Mouse (Mus musculus): ENCODE results near the gene Pdss2. TPM values are rescaled to one million over a fixed set of nuclear protein-coding genes. Genes with fewer than 3 reads are reported as not detected.
A peak's percentile ranks its signal among the peaks of the same experiment; 100 is the strongest.

Pdss2 gene
- total and polyA plus RNA-seq, 2 experiments from 2014 or later = 18.4 to 21.1 TPM

DNA sequence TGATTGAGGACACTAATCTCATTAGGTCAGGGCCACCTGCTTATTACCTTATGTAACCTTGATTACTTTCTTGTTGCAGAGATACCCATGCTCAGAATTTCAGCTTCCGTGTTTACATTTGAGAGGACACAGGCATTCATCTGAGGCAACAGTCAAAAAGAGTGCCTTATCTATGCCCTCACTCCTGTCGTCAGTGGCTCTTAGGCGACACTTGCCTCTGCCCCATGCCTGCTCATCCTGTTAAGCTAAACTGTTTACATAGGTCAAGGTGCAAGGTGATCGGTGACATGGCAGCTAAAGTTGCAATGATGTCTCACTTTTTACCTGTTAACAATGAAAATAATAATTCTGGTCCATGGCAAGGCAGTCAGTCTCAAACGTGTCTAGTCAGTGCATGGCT is 163.3 kb downstream of the Pdss2 start:
- H3K36me3 ChIP-seq (ENCODE audit: insufficient read depth) = no peaks in the 10 kb centered on the region
- H3K27ac ChIP-seq (ENCODE audit: low read depth, low read length) = no peak overlapping the region
- TF ChIP-seq CTCF (IDR thresholded peaks at IDR 0.05; ENCODE audit: low read depth) = no peak
- DNase-seq (no peak), ATAC-seq (no peak)
- no peak overlapping the region for H3K9ac ChIP-seq
- no peaks in the 10 kb centered on the region for H3K27me3 ChIP-seq (ENCODE audit: insufficient read depth, low read length)
- 87% methylated on average over 5 of the region's 5 CpGs for WGBS
- no peaks in the 10 kb centered on the region for H3K9me3 ChIP-seq (ENCODE audit: low read length)
- H3K4me3 ChIP-seq (ENCODE audit: low read depth, low read length) = no peak overlapping the region
- no peak overlapping the region for H3K4me2 ChIP-seq (ENCODE audit: low read depth)
- no peaks in the 10 kb centered on the region for H3K4me1 ChIP-seq (ENCODE audit: insufficient read depth)

DNA sequence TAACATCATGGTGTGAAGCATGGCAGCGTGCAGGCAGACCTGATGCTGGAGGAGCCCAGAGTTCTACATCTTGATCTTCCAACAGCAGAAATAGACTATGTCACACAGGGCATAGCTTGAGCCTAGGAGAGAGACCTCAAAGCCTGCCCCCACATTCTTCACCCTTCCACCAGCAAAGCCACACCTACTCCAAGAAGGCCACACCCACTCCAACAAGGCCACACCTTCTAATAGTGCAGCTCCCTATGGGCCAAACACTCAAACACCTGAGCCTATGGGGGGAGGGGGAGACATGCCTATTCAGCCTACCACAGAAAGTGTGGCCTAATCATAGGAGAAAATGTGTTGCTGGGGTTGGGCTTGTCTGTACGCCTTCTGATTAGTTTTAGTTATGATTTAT is 171.6 kb downstream of the Pdss2 start:
- Histone ChIP-seq H3K9me3 (ENCODE audit: low read length) (no peaks in the 10 kb centered on the region), H3K36me3 (ENCODE audit: insufficient read depth) (no peaks in the 10 kb centered on the region), H3K9ac (no peak overlapping the region), H3K4me3 (ENCODE audit: low read depth, low read length) (no peak overlapping the region), H3K27me3 (ENCODE audit: insufficient read depth, low read length) (no peaks in the 10 kb centered on the region), H3K4me1 (ENCODE audit: insufficient read depth) (no peaks in the 10 kb centered on the region), H3K27ac (ENCODE audit: low read depth, low read length) (no peak overlapping the region), H3K4me2 (ENCODE audit: low read depth) (no peak overlapping the region)
- ATAC-seq = no peak
- 98% methylated on average over 2 of the region's 2 CpGs for WGBS
- TF ChIP-seq CTCF (IDR thresholded peaks at IDR 0.05; ENCODE audit: low read depth) = no peak
- DNase-seq = no peak

DNA sequence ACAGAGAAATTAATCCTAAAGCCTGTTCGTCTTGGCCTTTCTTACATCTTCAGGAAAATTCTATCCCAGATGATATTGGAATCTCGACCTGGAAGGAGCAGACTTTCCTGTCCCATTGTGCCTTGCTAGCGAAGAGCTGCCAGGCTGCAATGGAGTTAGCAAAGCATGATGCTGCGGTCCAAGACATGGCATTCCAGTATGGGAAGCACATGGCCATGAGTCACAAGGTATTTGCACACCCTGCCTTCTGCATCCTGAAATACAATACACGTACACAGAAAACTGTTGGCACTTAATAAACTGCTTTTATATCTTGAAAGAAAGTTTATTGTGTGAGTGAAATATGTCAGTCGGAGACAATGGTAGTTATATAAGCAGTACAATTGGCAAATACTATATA is 172.5 kb downstream of the Pdss2 start:
- Histone ChIP-seq H3K4me2 (ENCODE audit: low read depth) (no peak overlapping the region), H3K27ac (ENCODE audit: low read depth, low read length) (no peak overlapping the region), H3K36me3 (ENCODE audit: insufficient read depth) (no peaks in the 10 kb centered on the region), H3K4me3 (ENCODE audit: low read depth, low read length) (no peak overlapping the region), H3K9me3 (ENCODE audit: low read length) (no peaks in the 10 kb centered on the region), H3K27me3 (ENCODE audit: insufficient read depth, low read length) (no peaks in the 10 kb centered on the region), H3K9ac (no peak overlapping the region), H3K4me1 (ENCODE audit: insufficient read depth) (no peaks in the 10 kb centered on the region)
- 88% methylated on average over 6 of the region's 6 CpGs for WGBS
- TF ChIP-seq CTCF (IDR thresholded peaks at IDR 0.05; ENCODE audit: low read depth) = no peak
- ATAC-seq (no peak), DNase-seq (no peak)

DNA sequence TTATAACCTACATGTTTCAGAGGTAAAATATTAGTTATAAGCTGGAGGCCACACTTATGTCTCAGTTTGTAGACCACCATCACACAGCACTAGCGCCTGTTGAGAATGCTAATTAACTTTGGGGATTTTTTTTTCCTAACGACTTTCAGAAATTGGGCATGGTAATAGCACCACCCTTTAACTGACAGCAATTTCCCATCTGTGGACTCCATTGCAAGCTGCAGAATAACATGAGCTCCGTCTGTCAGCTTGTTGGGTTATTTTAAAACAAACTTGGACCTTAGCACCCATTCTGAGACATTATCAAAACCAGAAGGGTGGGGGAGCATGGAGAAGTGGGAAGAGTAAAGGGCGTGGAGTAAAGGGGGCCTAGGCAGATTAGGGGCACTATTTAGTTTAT is 174.5 kb downstream of the Pdss2 start:
- no peak overlapping the region for H3K27ac ChIP-seq (ENCODE audit: low read depth, low read length)
- ATAC-seq = peak; percentile 74
- no peak overlapping the region for H3K4me3 ChIP-seq (ENCODE audit: low read depth, low read length)
- H3K4me1 ChIP-seq (ENCODE audit: insufficient read depth) = no peaks in the 10 kb centered on the region
- H3K27me3 ChIP-seq (ENCODE audit: insufficient read depth, low read length) = no peaks in the 10 kb centered on the region
- peak; percentile 48 for DNase-seq
- no peak overlapping the region for H3K9ac ChIP-seq
- WGBS = 49% methylated on average over 4 of the region's 4 CpGs
- no peak overlapping the region for H3K4me2 ChIP-seq (ENCODE audit: low read depth)
- H3K9me3 ChIP-seq (ENCODE audit: low read length) = no peaks in the 10 kb centered on the region
- H3K36me3 ChIP-seq (ENCODE audit: insufficient read depth) = no peaks in the 10 kb centered on the region
- TF ChIP-seq CTCF (IDR thresholded peaks at IDR 0.05; ENCODE audit: low read depth) = no peak

DNA sequence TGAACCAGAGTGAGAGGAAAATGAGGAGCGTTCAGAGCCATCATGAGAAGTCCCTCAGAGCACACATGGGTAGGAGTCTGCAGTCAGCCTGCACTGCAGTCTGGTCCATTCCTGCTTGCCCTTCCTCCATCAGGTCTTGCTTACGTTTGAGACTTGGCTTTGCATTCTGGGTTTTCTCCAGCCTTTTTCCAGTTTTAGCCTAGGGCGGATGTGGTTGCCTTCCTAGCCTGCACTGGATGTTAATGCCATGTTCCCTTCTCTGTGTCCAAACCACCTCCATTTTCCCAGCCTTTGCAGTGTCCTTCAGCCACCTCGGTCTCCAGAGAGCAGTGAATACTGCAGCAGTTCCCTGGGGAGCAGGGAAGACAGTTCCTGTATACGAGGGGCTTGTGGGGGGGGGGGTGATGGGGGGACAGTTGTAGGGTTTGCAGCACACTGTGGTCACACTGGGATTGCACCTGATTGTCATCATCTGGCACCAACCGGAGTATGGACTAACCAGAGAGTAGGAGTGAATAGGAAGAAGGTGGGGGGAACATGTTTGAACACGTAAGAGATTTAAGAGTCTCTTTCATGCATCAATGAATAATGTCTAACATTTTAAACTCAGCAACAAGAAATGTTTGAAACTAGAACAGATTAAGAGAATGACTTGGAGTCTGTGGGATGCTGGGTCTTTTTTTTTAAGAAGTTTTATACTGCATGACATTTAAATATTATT is 178.5 kb downstream of the Pdss2 start:
- H3K4me2 ChIP-seq (ENCODE audit: low read depth) = no peak overlapping the region
- TF ChIP-seq CTCF (IDR thresholded peaks at IDR 0.05; ENCODE audit: low read depth) = no peak
- WGBS = 68% methylated on average over 7 of the region's 7 CpGs

DNA sequence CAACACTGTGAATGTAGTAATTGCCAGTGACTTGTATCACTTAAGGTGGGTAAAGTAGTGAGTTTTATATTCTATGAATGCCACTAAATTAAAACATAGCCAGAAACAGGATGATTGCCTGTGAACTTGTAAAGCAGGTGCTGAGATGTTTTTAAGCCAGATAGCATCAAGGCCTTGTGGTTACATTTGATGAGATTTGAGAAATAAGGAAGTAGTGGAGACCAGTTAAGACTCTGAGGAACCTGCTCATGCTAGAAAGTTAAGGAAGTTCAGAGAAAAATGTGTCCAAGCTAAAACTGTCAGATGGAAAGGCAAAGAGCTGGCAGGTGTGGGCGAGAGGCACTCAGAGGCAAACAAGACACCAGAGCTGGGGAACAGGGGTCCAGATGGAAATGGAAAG is 184.8 kb downstream of the Pdss2 start:
- TF ChIP-seq CTCF (IDR thresholded peaks at IDR 0.05; ENCODE audit: low read depth) = no peak
- Histone ChIP-seq H3K27ac (ENCODE audit: low read depth, low read length) (no peak overlapping the region), H3K9me3 (ENCODE audit: low read length) (no peaks in the 10 kb centered on the region), H3K4me1 (ENCODE audit: insufficient read depth) (no peaks in the 10 kb centered on the region), H3K4me2 (ENCODE audit: low read depth) (no peak overlapping the region), H3K9ac (no peak overlapping the region), H3K36me3 (ENCODE audit: insufficient read depth) (no peaks in the 10 kb centered on the region), H3K27me3 (ENCODE audit: insufficient read depth, low read length) (no peaks in the 10 kb centered on the region), H3K4me3 (ENCODE audit: low read depth, low read length) (no peak overlapping the region)
- ATAC-seq (no peak), DNase-seq (no peak)
- WGBS = 87% methylated on average over 1 of the region's 1 CpGs

More for the DNA sequence above, 178.5 kb downstream of the Pdss2 start:
- ATAC-seq = no peak
- DNase-seq = no peak
- no peak overlapping the region for H3K4me3 ChIP-seq (ENCODE audit: low read depth, low read length)
- no peak overlapping the region for H3K9ac ChIP-seq
- no peaks in the 10 kb centered on the region for H3K27me3 ChIP-seq (ENCODE audit: insufficient read depth, low read length)
- no peaks in the 10 kb centered on the region for H3K4me1 ChIP-seq (ENCODE audit: insufficient read depth)
- no peaks in the 10 kb centered on the region for H3K9me3 ChIP-seq (ENCODE audit: low read length)
- H3K36me3 ChIP-seq (ENCODE audit: insufficient read depth) = no peaks in the 10 kb centered on the region
- H3K27ac ChIP-seq (ENCODE audit: low read depth, low read length) = no peak overlapping the region

DNA sequence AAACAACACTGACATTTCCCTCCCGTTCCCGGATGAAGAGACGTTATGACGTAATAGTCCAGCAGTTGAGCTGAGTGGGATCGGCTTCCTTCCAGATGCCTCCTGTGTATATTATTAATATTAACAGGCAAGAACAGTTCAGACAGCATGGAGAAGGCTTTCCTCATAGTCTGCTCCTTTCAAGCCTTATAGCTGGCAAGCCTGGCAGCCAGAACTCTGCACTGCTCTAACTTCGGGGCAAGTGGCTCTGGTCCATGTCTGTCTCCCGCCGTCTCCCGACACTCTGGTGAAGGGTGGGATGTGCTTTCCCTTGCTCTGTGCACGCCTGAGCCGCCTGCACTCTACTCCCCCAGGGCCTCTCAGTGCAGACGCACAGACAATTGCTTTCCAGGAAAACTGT is 185.6 kb downstream of the Pdss2 start:
- Histone ChIP-seq H3K9ac (no peak overlapping the region), H3K9me3 (ENCODE audit: low read length) (no peaks in the 10 kb centered on the region), H3K27me3 (ENCODE audit: insufficient read depth, low read length) (no peaks in the 10 kb centered on the region), H3K27ac (ENCODE audit: low read depth, low read length) (no peak overlapping the region), H3K36me3 (ENCODE audit: insufficient read depth) (no peaks in the 10 kb centered on the region), H3K4me3 (ENCODE audit: low read depth, low read length) (no peak overlapping the region), H3K4me2 (ENCODE audit: low read depth) (no peak overlapping the region), H3K4me1 (ENCODE audit: insufficient read depth) (no peaks in the 10 kb centered on the region)
- DNase-seq (no peak), ATAC-seq (no peak)
- TF ChIP-seq CTCF (IDR thresholded peaks at IDR 0.05; ENCODE audit: low read depth) = no peak
- whole genome bisulfite sequencing = 83% methylated on average over 12 of the region's 12 CpGs
